Mouse (Mus musculus) CH12.LX (cell line): ENCODE data around the gene Capg.

Source experiments
- CHD2 ChIP-seq: IDR thresholded peaks from 2 replicates; pipeline ENCODE4 v1.6.1; 2011; ENCODE audit warnings: low read length, improper control_type of control experiment
- CTCF ChIP-seq, 2 experiments: IDR thresholded peaks in 1 of 2; conservative IDR thresholded peaks in 1 of 2; 2 replicates each; pipeline ENCODE4 v1.5.1; 2011 to 2012; ENCODE audit warnings: low read depth in 2 of 2, low read length in 2 of 2, improper control_type of control experiment in 1 of 2, inconsistent platforms in 1 of 2, mild to moderate bottlenecking in 1 of 2, moderate library complexity in 1 of 2
- ELF1 ChIP-seq: IDR thresholded peaks from 2 replicates; pipeline ENCODE4 v1.6.1; 2014; ENCODE audit warnings: low read depth, mild to moderate bottlenecking, inconsistent platforms, low read length, improper control_type of control experiment
- EP300 ChIP-seq: IDR thresholded peaks from 2 replicates; pipeline ENCODE4 v1.6.1; 2011; ENCODE audit warnings: low read length, improper control_type of control experiment
- ETS1 ChIP-seq: conservative IDR thresholded peaks from 2 replicates; pipeline ENCODE4 v1.6.1; 2012; ENCODE audit warnings: low read depth, mild to moderate bottlenecking, inconsistent platforms, low read length, improper control_type of control experiment, moderate library complexity
- HCFC1 ChIP-seq: IDR thresholded peaks from 2 replicates; pipeline ENCODE4 v1.6.1; 2012; ENCODE audit warnings: low read depth, mild to moderate bottlenecking, inconsistent platforms, low read length, improper control_type of control experiment
- MXI1 ChIP-seq: IDR thresholded peaks from 2 replicates; pipeline ENCODE4 v1.6.1; 2011; ENCODE audit warnings: mild to moderate bottlenecking, low read depth, low read length, improper control_type of control experiment
- MYC ChIP-seq: IDR thresholded peaks from 2 replicates; pipeline ENCODE4 v1.6.1; 2011; ENCODE audit warnings: low read depth, mild to moderate bottlenecking, improper control_type of control experiment, low read length
- NELFE ChIP-seq: IDR thresholded peaks from 2 replicates; pipeline ENCODE4 v1.6.1; 2011; ENCODE audit warnings: low read depth, low read length, improper control_type of control experiment
- POLR2A ChIP-seq: IDR thresholded peaks from 2 replicates; pipeline ENCODE4 v1.6.1; 2011; ENCODE audit warnings: low read depth, mild to moderate bottlenecking, improper control_type of control experiment, low read length
- POLR2AphosphoS2 ChIP-seq: IDR thresholded peaks from 2 replicates; pipeline ENCODE4 v1.6.1; 2011; ENCODE audit warnings: low read depth, low read length, improper control_type of control experiment
- TBP ChIP-seq: conservative IDR thresholded peaks from 2 replicates; pipeline ENCODE4 v1.6.1; 2011; ENCODE audit warnings: low read depth, low read length, improper control_type of control experiment
- USF1 ChIP-seq: IDR thresholded peaks from 2 replicates; pipeline ENCODE4 v1.6.1; 2014; ENCODE audit warnings: low read depth, mild to moderate bottlenecking, inconsistent platforms, low read length, improper control_type of control experiment
- ZC3H11A ChIP-seq: IDR thresholded peaks from 2 replicates; pipeline ENCODE4 v1.6.1; 2012; ENCODE audit warnings: low read depth, mild to moderate bottlenecking, inconsistent platforms, low read length, improper control_type of control experiment

DNA sequence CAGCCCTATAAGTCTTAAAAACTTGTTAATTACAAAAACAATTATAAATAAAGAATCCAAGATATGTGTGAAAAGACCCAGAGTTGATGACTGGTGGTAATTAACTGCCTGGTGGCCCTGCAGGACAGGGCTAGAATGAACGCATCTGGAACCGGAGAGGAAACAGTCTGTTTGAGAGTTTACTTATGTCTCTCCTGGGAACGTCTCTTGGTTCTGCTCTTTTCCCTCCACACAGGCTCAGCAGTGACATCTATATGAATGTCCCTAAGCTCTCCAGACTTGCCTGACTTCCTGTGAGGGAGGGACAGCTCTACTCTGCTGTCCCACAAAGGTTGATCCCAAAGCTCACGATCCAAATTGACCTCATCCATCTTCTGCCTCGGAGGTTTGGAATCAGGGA lies 45.2 kb upstream of the Capg start:
- no peak for TF ChIP-seq CHD2
- no peak for TF ChIP-seq CTCF (conservative IDR thresholded peaks at IDR 0.05 in 1 of 2, IDR thresholded peaks at IDR 0.05 in 1 of 2; ENCODE audit: low read depth in 2 of 2, low read length in 2 of 2)
- TF ChIP-seq MYC, result no peak
- no peak for TF ChIP-seq TBP
- no peak for TF ChIP-seq ETS1
- TF ChIP-seq NELFE, result no peak
- TF ChIP-seq POLR2A, result no peak
- TF ChIP-seq ZC3H11A, result no peak
- TF ChIP-seq POLR2AphosphoS2, result no peak
- TF ChIP-seq EP300, result no peak
- TF ChIP-seq USF1, result no peak
- TF ChIP-seq ELF1, result no peak
- no peak for TF ChIP-seq MXI1
- TF ChIP-seq HCFC1, result no peak
